Mouse (Mus musculus): ENCODE data around the gene Slc7a14.
A peak's percentile ranks its signal among the peaks of the same experiment; 100 is the strongest.

The Slc7a14 gene

GRCm38 (mm10) chr3:31208046-31208445 lies 102.1 kb downstream of the Slc7a14 start:
- no peak for DNase-seq (ENCODE audit: low spot score)

- DNase-seq (ENCODE audit: low spot score): no peak
Measured at GRCm38 (mm10) chr3:31205167-31205566, 105.0 kb downstream of the Slc7a14 start.

GRCm38 (mm10) chr3:31203947-31204346 lies 106.2 kb downstream of the Slc7a14 start:
- DNase-seq (ENCODE audit: low spot score): no peak

GRCm38 (mm10) chr3:31199162-31199877 lies 110.9 kb downstream of the Slc7a14 start:
- no peak for DNase-seq (ENCODE audit: low spot score)

GRCm38 (mm10) chr3:31191402-31191801 lies 118.8 kb downstream of the Slc7a14 start:
- DNase-seq (ENCODE audit: low spot score): no peak

GRCm38 (mm10) chr3:31190342-31190741 lies 119.8 kb downstream of the Slc7a14 start:
- no peak for DNase-seq (ENCODE audit: low spot score)

GRCm38 (mm10) chr3:31166365-31166871 lies 143.8 kb downstream of the Slc7a14 start:
- peak; percentile 65 for DNase-seq (ENCODE audit: low spot score)

GRCm38 (mm10) chr3:31165803-31166202 lies 144.4 kb downstream of the Slc7a14 start:
- no peak for DNase-seq (ENCODE audit: low spot score)

GRCm38 (mm10) chr3:31162860-31163259 lies 147.3 kb downstream of the Slc7a14 start:
- no peak for DNase-seq (ENCODE audit: low spot score)

GRCm38 (mm10) chr3:31161336-31161735 lies 148.8 kb downstream of the Slc7a14 start:
- DNase-seq (ENCODE audit: low spot score): no peak

GRCm38 (mm10) chr3:31160046-31160445 lies 150.1 kb downstream of the Slc7a14 start:
- no peak for DNase-seq (ENCODE audit: low spot score)

- DNase-seq (ENCODE audit: low spot score): no peak
Measured at GRCm38 (mm10) chr3:31157776-31158175, 152.4 kb downstream of the Slc7a14 start.

GRCm38 (mm10) chr3:31156126-31156525 lies 154.1 kb downstream of the Slc7a14 start:
- DNase-seq (ENCODE audit: low spot score): no peak

Measured in left cerebral cortex, adult 11 months (tissue).